Mouse (Mus musculus): Measurements from ENCODE around the gene Fgfr3. TPM values are rescaled to one million over a fixed set of nuclear protein-coding genes. Genes with fewer than 3 reads are reported as not detected.

The Fgfr3 gene
- polyA plus RNA-seq, 1 experiment = 35.2 TPM

DNA sequence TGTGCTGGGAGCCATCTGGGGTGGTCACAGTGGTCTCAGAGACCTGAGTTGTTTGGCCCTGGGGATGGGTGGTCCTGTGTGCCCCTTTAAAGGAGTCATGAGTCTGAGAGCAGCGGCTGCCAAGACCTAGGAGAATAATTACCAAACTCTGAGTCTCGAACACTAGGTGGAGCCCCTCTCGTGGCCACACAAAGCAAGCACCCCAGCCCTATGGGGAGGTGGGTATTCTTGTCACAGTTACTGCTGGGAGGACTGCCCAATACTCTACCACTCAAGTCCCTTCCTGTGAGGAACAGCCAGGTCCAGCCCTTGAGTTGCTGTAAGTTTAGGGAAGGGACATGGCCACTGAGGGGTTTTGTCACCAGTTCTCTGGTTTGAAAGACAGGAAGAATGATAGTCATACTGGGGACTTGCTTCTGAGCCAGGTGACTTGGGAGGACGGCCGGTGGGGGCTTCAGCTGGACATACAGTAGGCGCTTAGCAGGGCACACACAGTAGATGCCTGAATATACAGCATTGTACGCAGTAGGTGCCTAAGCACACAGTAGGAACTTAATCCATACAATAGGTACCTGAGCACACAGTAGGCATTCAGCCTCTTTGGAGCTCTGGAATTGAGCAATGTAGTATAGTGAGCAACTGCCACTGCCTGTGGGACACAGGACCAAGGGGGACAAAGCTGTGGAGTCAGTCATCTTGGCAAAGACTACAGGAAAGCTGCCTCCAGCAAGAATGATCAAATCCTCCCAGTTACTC lies 37.4 kb upstream of the Fgfr3 start:
- Histone ChIP-seq H3K27ac (ENCODE audit: insufficient read depth, low read depth, low read length) (no peak overlapping the region), H3K4me3 (ENCODE audit: low read depth, low read length) (no peak overlapping the region), H3K36me3 (ENCODE audit: control insufficient read depth, insufficient read depth, low read length) (no peaks in the 10 kb centered on the region), H3K27me3 (ENCODE audit: control insufficient read depth, insufficient read depth, low read length) (no peaks in the 10 kb centered on the region), H3K4me1 (ENCODE audit: control insufficient read depth, insufficient read depth, insufficient read length, low read length) (no peaks in the 10 kb centered on the region)
- peak; percentile 52; the same call in 1 of the 2 replicates for TF ChIP-seq CTCF (IDR thresholded peaks at IDR 0.05; ENCODE audit: extremely low read depth, insufficient read length, insufficient replicate concordance, low read depth, low read length)
- no peak for TF ChIP-seq POLR2A (IDR thresholded peaks at IDR 0.05; ENCODE audit: low read depth, low read length)
- WGBS = 47% methylated on average over 7 of the region's 7 CpGs

DNA sequence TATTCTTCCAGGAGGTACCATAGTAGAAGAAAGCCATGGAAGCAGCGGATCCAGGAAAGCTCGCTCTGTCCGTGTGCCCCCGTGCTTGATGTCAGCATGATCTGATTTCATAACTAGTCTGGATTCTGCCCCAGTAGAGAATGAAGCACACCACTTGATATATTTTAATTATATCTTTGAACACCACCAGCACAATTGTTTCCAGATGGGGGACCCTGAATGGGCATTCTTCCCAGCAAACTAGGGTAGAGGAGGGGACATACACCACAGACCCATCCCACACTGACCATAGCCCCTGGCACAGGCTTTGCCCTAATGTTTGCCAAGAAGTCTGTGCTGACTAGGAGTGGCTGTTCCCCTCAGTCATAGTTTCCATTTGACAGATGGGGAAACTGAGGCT lies 36.5 kb upstream of the Fgfr3 start:
- no peak for TF ChIP-seq POLR2A (IDR thresholded peaks at IDR 0.05; ENCODE audit: low read depth, low read length)
- no peak for TF ChIP-seq CTCF (IDR thresholded peaks at IDR 0.05; ENCODE audit: extremely low read depth, insufficient read length, insufficient replicate concordance, low read depth, low read length)
- H3K36me3 ChIP-seq (ENCODE audit: control insufficient read depth, insufficient read depth, low read length) = no peaks in the 10 kb centered on the region
- H3K4me3 ChIP-seq (ENCODE audit: low read depth, low read length) = no peak overlapping the region
- no peaks in the 10 kb centered on the region for H3K27me3 ChIP-seq (ENCODE audit: control insufficient read depth, insufficient read depth, low read length)
- H3K4me1 ChIP-seq (ENCODE audit: control insufficient read depth, insufficient read depth, insufficient read length, low read length) = peaks cover 2% of the 10 kb centered on the region; the same call in 1 of the 2 replicates
- WGBS = 94% methylated on average over 4 of the region's 4 CpGs
- no peak overlapping the region for H3K27ac ChIP-seq (ENCODE audit: insufficient read depth, low read depth, low read length)

DNA sequence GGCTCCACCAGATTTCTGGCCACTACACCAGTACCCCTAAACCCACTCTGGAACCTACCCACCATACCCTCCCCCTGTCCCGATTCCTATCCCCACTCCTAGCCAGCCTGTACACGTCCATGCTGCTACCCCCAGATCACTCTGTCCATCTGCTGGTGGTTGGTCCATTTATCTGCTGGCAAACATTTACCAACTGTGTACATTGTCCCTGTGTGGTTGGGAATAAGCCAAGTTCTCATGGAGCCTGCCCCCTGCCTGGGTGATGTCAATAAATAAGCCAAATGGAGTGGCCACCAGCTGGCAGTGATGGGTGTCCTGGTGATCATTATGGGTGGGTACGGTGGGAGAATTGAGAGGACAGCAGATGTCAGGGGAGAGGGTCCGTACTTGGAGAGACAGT lies 34.3 kb upstream of the Fgfr3 start:
- no peak overlapping the region for H3K4me3 ChIP-seq (ENCODE audit: low read depth, low read length)
- no peaks in the 10 kb centered on the region for H3K27me3 ChIP-seq (ENCODE audit: control insufficient read depth, insufficient read depth, low read length)
- no peaks in the 10 kb centered on the region for H3K36me3 ChIP-seq (ENCODE audit: control insufficient read depth, insufficient read depth, low read length)
- WGBS = 49% methylated on average over 4 of the region's 4 CpGs
- no peak overlapping the region for H3K27ac ChIP-seq (ENCODE audit: insufficient read depth, low read depth, low read length)
- TF ChIP-seq POLR2A (IDR thresholded peaks at IDR 0.05; ENCODE audit: low read depth, low read length) (no peak), CTCF (IDR thresholded peaks at IDR 0.05; ENCODE audit: extremely low read depth, insufficient read length, insufficient replicate concordance, low read depth, low read length) (no peak)
- peaks cover 4% of the 10 kb centered on the region; the same call in 1 of the 2 replicates for H3K4me1 ChIP-seq (ENCODE audit: control insufficient read depth, insufficient read depth, insufficient read length, low read length)

DNA sequence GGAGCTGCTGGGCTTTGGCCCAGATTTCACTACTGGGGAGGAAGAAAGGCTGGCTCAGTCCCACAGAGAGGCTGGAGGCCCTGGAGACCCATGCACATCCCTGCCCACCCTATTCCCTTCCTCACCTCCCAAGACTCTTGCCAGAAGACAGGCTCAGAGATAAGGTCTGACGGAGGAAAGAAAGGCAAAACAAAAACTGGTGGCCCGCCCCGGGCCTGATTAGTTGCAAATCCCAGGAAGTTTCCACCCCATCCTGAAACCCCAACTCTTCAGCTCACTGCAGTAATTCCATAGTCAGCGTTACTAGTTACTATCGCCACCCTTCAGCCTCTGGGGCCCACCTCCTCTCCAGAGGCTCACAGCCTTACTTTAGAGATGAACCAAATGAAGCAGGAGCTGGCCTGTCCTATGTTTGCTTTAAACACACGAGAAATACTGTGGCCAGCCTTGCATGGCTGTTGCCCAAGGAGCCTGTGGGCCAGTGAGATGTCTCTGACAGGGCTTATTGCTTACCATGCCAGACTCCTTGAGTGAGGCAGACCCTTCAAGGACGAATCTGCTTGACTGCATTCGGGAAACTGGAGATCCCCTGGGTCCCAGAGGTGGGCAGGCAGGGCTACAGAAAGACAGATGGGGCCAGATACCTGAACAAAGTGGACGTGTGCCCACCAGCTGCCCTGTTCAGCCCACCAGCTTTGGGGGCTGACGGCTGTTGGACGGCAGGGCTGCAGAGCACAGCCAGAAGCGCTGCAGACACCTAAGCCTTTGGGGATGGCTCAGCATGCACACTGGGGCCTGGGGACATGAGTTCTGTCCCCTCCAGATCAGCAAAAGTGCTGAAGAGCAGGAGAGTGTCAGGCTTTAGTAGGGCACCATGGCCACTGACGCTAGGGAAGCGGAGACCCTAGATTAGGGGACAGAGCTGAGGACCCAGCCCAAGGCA lies 32.9 kb upstream of the Fgfr3 start:
- 87% methylated on average over 14 of the region's 14 CpGs for WGBS
- Histone ChIP-seq H3K4me1 (ENCODE audit: control insufficient read depth, insufficient read depth, insufficient read length, low read length) (peaks cover 8% of the 10 kb centered on the region; the same call in 1 of the 2 replicates), H3K27ac (ENCODE audit: insufficient read depth, low read depth, low read length) (no peak overlapping the region)

DNA sequence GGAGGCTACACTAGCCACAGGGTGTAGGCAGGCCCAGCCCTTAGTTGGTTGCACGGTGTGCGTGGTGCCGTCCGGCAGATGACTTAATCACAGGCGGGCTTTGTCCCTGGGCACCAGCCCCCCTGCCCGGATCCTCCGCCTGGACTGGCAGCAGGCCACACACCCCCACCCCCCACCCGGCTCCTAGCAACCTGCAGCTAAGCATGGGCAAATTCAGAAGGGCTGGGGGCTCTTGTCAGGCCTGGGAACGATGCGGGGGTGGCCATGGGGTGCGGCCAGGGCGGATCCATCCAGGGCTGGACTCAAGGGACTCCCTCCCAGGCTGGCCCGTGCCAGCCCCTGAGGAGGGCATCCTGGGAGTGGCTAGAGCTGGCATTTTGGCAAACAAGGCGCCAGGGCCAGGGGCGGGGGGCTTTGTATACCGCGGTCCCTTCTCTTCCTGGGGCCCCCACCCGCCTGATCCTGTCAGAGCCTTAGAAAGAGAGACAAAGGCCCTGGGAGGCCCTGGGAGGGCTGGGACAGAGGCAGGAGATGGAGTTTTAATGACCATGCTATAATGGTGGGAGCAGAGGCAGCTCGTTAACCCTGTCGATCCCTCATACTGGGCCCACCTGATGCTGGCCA lies 32.1 kb upstream of the Fgfr3 start:
- Histone ChIP-seq H3K4me3 (ENCODE audit: low read depth, low read length) (no peak overlapping the region), H3K27me3 (ENCODE audit: control insufficient read depth, insufficient read depth, low read length) (no peaks in the 10 kb centered on the region; the same call in 1 of the 2 replicates), H3K27ac (ENCODE audit: insufficient read depth, low read depth, low read length) (no peak overlapping the region), H3K4me1 (ENCODE audit: control insufficient read depth, insufficient read depth, insufficient read length, low read length) (peaks cover 8% of the 10 kb centered on the region; the same call in 1 of the 2 replicates), H3K36me3 (ENCODE audit: control insufficient read depth, insufficient read depth, low read length) (no peaks in the 10 kb centered on the region)
- 77% methylated on average over 20 of the region's 20 CpGs for WGBS
- TF ChIP-seq POLR2A (IDR thresholded peaks at IDR 0.05; ENCODE audit: low read depth, low read length) = no peak
- TF ChIP-seq CTCF (IDR thresholded peaks at IDR 0.05; ENCODE audit: extremely low read depth, insufficient read length, insufficient replicate concordance, low read depth, low read length) = no peak

More for the DNA sequence above, 32.9 kb upstream of the Fgfr3 start:
- Histone ChIP-seq H3K4me3 (ENCODE audit: low read depth, low read length) (no peak overlapping the region), H3K36me3 (ENCODE audit: control insufficient read depth, insufficient read depth, low read length) (no peaks in the 10 kb centered on the region), H3K27me3 (ENCODE audit: control insufficient read depth, insufficient read depth, low read length) (no peaks in the 10 kb centered on the region; the same call in 1 of the 2 replicates)
- no peak for TF ChIP-seq CTCF (IDR thresholded peaks at IDR 0.05; ENCODE audit: extremely low read depth, insufficient read length, insufficient replicate concordance, low read depth, low read length)
- TF ChIP-seq POLR2A (IDR thresholded peaks at IDR 0.05; ENCODE audit: low read depth, low read length) = no peak

DNA sequence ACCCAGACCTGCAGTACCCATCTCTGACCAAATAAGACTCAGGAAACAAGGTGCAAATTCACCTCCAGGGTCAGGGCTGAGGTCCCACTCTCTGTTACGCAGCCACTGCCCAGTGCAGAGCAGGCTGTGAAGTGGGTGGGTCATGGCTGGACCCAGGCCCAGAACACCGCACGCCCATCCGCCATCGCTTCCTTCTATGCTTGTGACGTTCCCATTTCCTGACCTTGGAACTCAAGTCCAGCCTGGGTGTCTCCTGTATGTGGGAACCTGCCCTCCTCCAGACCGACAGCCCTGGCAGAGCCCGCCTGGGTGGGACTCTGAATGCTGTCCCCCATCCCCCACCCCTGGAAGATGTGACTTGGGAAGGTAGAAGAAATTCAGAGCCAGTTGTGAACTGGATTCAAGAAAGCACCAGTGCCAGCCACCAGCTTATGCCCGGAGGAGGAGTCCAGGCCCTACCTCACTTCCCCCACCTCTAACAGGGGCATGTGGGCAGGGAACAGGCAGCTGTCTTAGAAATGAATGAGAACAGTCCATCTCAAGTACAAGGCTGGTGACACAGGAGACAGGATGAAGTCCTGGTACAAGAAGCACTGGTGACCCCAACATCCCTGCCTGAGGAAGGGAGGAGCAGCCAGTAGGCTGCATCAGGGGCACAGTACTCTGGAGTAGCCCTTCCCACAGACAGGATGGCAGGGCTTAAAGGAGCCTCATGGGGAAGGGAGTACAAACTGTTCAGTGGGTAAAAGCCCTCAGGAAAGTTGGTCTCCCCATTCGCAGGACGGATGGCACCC lies 31.4 kb upstream of the Fgfr3 start:
- H3K36me3 ChIP-seq (ENCODE audit: control insufficient read depth, insufficient read depth, low read length) = no peaks in the 10 kb centered on the region
- H3K4me3 ChIP-seq (ENCODE audit: low read depth, low read length) = no peak overlapping the region
- TF ChIP-seq POLR2A (IDR thresholded peaks at IDR 0.05; ENCODE audit: low read depth, low read length) = no peak
- TF ChIP-seq CTCF (IDR thresholded peaks at IDR 0.05; ENCODE audit: extremely low read depth, insufficient read length, insufficient replicate concordance, low read depth, low read length) = no peak
- H3K27me3 ChIP-seq (ENCODE audit: control insufficient read depth, insufficient read depth, low read length) = peaks cover 5% of the 10 kb centered on the region; the same call in 1 of the 2 replicates
- no peak overlapping the region for H3K27ac ChIP-seq (ENCODE audit: insufficient read depth, low read depth, low read length)
- peaks cover 12% of the 10 kb centered on the region for H3K4me1 ChIP-seq (ENCODE audit: control insufficient read depth, insufficient read depth, insufficient read length, low read length)
- WGBS = 77% methylated on average over 11 of the region's 11 CpGs
